Mouse (Mus musculus): ENCODE results near the gene Pex14. TPM values are rescaled to one million over a fixed set of nuclear protein-coding genes. Genes with fewer than 3 reads are reported as not detected.

Gene Pex14
- polyA plus RNA-seq, 1 experiment from 2014 or later: 64.3 TPM

- H3K9me3 ChIP-seq (ENCODE audit: control insufficient read depth, low read length): no peaks in the 10 kb centered on the region
- no peak overlapping the region for H3K4me2 ChIP-seq (ENCODE audit: low read depth, low read length)
- no peak overlapping the region for H3K4me3 ChIP-seq (ENCODE audit: low read length)
- H3K4me1 ChIP-seq (ENCODE audit: control insufficient read depth, insufficient read depth, low read length): peaks cover 26% of the 10 kb centered on the region
- WGBS: 71% methylated on average over 19 of the region's 19 CpGs
- no peak overlapping the region for H3K27ac ChIP-seq (ENCODE audit: low read length)
- H3K36me3 ChIP-seq (ENCODE audit: control insufficient read depth, insufficient read depth, low read length): 0 out of 2 replicates have a peak, but pooled peaks cover 4% of the 10 kb centered on the region
- ATAC-seq: no peak
- no peak overlapping the region for H3K9ac ChIP-seq (ENCODE audit: low read depth, low read length)
- no peaks in the 10 kb centered on the region for H3K27me3 ChIP-seq (replicated peaks; ENCODE audit: control insufficient read depth, insufficient read depth, low read length)
Observed at GRCm38 (mm10) chr4:148984701-148985540, 114.8 kb downstream of the Pex14 start.

GRCm38 (mm10) chr4:148982274-148982673 lies 117.4 kb downstream of the Pex14 start:
- no peak overlapping the region for H3K4me3 ChIP-seq (ENCODE audit: low read length)
- 0 out of 2 replicates have a peak, but pooled peaks cover 4% of the 10 kb centered on the region for H3K36me3 ChIP-seq (ENCODE audit: control insufficient read depth, insufficient read depth, low read length)
- H3K4me1 ChIP-seq (ENCODE audit: control insufficient read depth, insufficient read depth, low read length): peaks cover 26% of the 10 kb centered on the region
- no peak for ATAC-seq
- 74% methylated on average over 6 of the region's 6 CpGs for WGBS
- H3K27ac ChIP-seq (ENCODE audit: low read length): no peak overlapping the region
- no peaks in the 10 kb centered on the region for H3K9me3 ChIP-seq (ENCODE audit: control insufficient read depth, low read length)
- no peaks in the 10 kb centered on the region for H3K27me3 ChIP-seq (replicated peaks; ENCODE audit: control insufficient read depth, insufficient read depth, low read length)
- no peak overlapping the region for H3K4me2 ChIP-seq (ENCODE audit: low read depth, low read length)
- no peak overlapping the region for H3K9ac ChIP-seq (ENCODE audit: low read depth, low read length)

DNA sequence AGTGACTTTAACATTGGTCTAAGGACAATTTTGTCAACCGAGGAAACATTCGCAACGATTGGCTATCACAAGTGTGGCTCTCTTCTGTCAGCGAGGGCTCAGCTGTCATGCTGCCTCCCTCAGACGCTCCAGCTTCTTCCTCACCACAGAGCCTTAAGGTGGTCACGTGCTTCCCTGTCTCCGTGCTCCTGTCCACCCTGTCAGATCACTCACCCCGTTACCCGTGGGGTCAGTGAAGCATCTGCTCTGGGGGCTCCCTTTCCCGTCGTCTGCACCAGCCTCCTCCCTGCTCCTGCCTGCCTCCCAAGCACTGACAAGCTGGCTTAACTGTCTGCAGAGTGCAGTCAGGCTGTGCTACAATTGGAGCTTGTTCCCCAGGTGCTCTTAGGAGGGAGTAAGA lies 119.8 kb downstream of the Pex14 start:
- ATAC-seq: no peak
- WGBS: 75% methylated on average over 11 of the region's 11 CpGs

GRCm38 (mm10) chr4:148978926-148979325 lies 120.8 kb downstream of the Pex14 start:
- no peak overlapping the region for H3K4me3 ChIP-seq (ENCODE audit: low read length)
- H3K9me3 ChIP-seq (ENCODE audit: control insufficient read depth, low read length): no peaks in the 10 kb centered on the region
- 0 out of 2 replicates have a peak, but pooled peaks cover 4% of the 10 kb centered on the region for H3K4me1 ChIP-seq (ENCODE audit: control insufficient read depth, insufficient read depth, low read length)
- no peak overlapping the region for H3K9ac ChIP-seq (ENCODE audit: low read depth, low read length)
- no peak overlapping the region for H3K4me2 ChIP-seq (ENCODE audit: low read depth, low read length)
- H3K36me3 ChIP-seq (ENCODE audit: control insufficient read depth, insufficient read depth, low read length): 0 out of 2 replicates have a peak, but pooled peaks cover 4% of the 10 kb centered on the region
- 86% methylated on average over 11 of the region's 11 CpGs for WGBS
- ATAC-seq: no peak
- H3K27me3 ChIP-seq (replicated peaks; ENCODE audit: control insufficient read depth, insufficient read depth, low read length): no peaks in the 10 kb centered on the region
- H3K27ac ChIP-seq (ENCODE audit: low read length): no peak overlapping the region

More for the DNA sequence above, 119.8 kb downstream of the Pex14 start:
- H3K4me2 ChIP-seq (ENCODE audit: low read depth, low read length): no peak overlapping the region
- H3K36me3 ChIP-seq (ENCODE audit: control insufficient read depth, insufficient read depth, low read length): 0 out of 2 replicates have a peak, but pooled peaks cover 4% of the 10 kb centered on the region
- H3K9ac ChIP-seq (ENCODE audit: low read depth, low read length): no peak overlapping the region
- peaks cover 6% of the 10 kb centered on the region; the same call in 1 of the 2 replicates for H3K4me1 ChIP-seq (ENCODE audit: control insufficient read depth, insufficient read depth, low read length)
- H3K4me3 ChIP-seq (ENCODE audit: low read length): no peak overlapping the region
- H3K27me3 ChIP-seq (replicated peaks; ENCODE audit: control insufficient read depth, insufficient read depth, low read length): no peaks in the 10 kb centered on the region
- no peak overlapping the region for H3K27ac ChIP-seq (ENCODE audit: low read length)
- H3K9me3 ChIP-seq (ENCODE audit: control insufficient read depth, low read length): no peaks in the 10 kb centered on the region

GRCm38 (mm10) chr4:148978221-148978855 lies 121.3 kb downstream of the Pex14 start:
- ATAC-seq: no peak
- Histone ChIP-seq H3K4me3 (ENCODE audit: low read length) (no peak overlapping the region), H3K9me3 (ENCODE audit: control insufficient read depth, low read length) (no peaks in the 10 kb centered on the region), H3K36me3 (ENCODE audit: control insufficient read depth, insufficient read depth, low read length) (0 out of 2 replicates have a peak, but pooled peaks cover 1% of the 10 kb centered on the region), H3K4me1 (ENCODE audit: control insufficient read depth, insufficient read depth, low read length) (0 out of 2 replicates have a peak, but pooled peaks cover 4% of the 10 kb centered on the region), H3K27me3 (replicated peaks; ENCODE audit: control insufficient read depth, insufficient read depth, low read length) (no peaks in the 10 kb centered on the region), H3K27ac (ENCODE audit: low read length) (no peak overlapping the region), H3K4me2 (ENCODE audit: low read depth, low read length) (no peak overlapping the region), H3K9ac (ENCODE audit: low read depth, low read length) (no peak overlapping the region)
- 56% methylated on average over 9 of the region's 9 CpGs for WGBS

- Histone ChIP-seq H3K27me3 (replicated peaks; ENCODE audit: control insufficient read depth, insufficient read depth, low read length) (no peaks in the 10 kb centered on the region), H3K4me3 (ENCODE audit: low read length) (no peak overlapping the region), H3K9ac (ENCODE audit: low read depth, low read length) (no peak overlapping the region), H3K9me3 (ENCODE audit: control insufficient read depth, low read length) (no peaks in the 10 kb centered on the region), H3K27ac (ENCODE audit: low read length) (no peak overlapping the region), H3K36me3 (ENCODE audit: control insufficient read depth, insufficient read depth, low read length) (no peaks in the 10 kb centered on the region), H3K4me1 (ENCODE audit: control insufficient read depth, insufficient read depth, low read length) (peaks cover 22% of the 10 kb centered on the region), H3K4me2 (ENCODE audit: low read depth, low read length) (no peak overlapping the region)
- no peak for ATAC-seq
- 71% methylated on average over 7 of the region's 7 CpGs for WGBS
Observed at GRCm38 (mm10) chr4:148974833-148975232, 124.8 kb downstream of the Pex14 start.

GRCm38 (mm10) chr4:148973387-148973786 lies 126.3 kb downstream of the Pex14 start:
- Histone ChIP-seq H3K9ac (ENCODE audit: low read depth, low read length) (no peak overlapping the region), H3K4me1 (ENCODE audit: control insufficient read depth, insufficient read depth, low read length) (peaks cover 26% of the 10 kb centered on the region), H3K27ac (ENCODE audit: low read length) (no peak overlapping the region), H3K4me2 (ENCODE audit: low read depth, low read length) (no peak overlapping the region), H3K4me3 (ENCODE audit: low read length) (no peak overlapping the region), H3K9me3 (ENCODE audit: control insufficient read depth, low read length) (no peaks in the 10 kb centered on the region), H3K27me3 (replicated peaks; ENCODE audit: control insufficient read depth, insufficient read depth, low read length) (no peaks in the 10 kb centered on the region), H3K36me3 (ENCODE audit: control insufficient read depth, insufficient read depth, low read length) (no peaks in the 10 kb centered on the region)
- no peak for ATAC-seq
- 85% methylated on average over 14 of the region's 14 CpGs for WGBS

DNA sequence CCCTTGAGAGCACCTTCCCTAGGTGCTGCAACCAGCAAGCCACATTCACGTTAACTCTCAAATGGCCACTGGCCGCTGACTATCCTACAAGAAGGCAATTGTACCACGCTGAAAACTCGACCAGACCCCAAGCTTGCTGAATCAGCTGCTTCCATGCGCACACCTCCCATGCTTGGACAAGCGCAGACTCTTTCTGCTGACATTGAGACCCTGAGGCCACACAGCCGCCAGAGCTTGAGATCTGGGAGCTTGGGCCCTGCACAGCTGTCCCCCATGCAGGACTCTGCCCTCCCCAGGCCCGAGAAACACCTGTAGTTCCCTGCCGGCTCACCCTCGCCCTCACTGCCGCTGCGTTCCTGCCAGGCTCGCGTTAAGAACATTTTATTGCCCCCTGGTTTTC lies 127.0 kb downstream of the Pex14 start:
- H3K9ac ChIP-seq (ENCODE audit: low read depth, low read length): no peak overlapping the region
- 71% methylated on average over 14 of the region's 14 CpGs for WGBS
- no peaks in the 10 kb centered on the region for H3K27me3 ChIP-seq (replicated peaks; ENCODE audit: control insufficient read depth, insufficient read depth, low read length)
- no peaks in the 10 kb centered on the region for H3K36me3 ChIP-seq (ENCODE audit: control insufficient read depth, insufficient read depth, low read length)
- no peak for ATAC-seq
- no peak overlapping the region for H3K4me3 ChIP-seq (ENCODE audit: low read length)
- H3K9me3 ChIP-seq (ENCODE audit: control insufficient read depth, low read length): no peaks in the 10 kb centered on the region
- H3K27ac ChIP-seq (ENCODE audit: low read length): no peak overlapping the region
- peaks cover 24% of the 10 kb centered on the region for H3K4me1 ChIP-seq (ENCODE audit: control insufficient read depth, insufficient read depth, low read length)
- H3K4me2 ChIP-seq (ENCODE audit: low read depth, low read length): no peak overlapping the region

DNA sequence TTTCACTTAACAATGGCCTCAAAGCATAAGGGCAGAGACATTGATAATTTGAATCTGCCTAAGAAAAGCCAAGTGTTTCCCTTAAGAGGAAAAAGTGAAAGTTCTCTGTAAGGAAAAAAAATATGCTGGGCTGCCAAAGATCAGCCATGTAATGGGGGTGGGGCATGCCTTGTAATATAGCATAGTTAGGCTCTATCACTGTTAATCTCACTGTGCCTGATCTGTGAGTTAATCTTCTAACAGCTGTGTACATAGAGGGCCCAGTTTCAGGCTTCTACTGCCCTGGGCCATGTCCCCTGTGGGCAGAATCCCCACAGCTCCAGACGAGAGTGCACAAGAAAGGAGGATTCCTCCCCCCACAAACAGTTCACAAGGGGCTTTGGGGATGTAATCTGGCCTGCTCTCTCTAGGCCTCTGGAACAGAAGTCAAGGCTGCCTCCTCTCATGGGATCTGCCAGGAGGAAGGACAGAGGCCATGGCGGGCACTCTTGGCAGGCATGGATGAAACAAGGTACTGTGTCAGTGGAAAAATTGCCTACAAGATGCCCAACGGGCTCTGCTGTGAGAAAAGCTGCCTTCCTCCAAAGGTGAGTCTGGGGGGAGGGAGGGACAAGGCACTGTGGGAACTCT lies 127.9 kb downstream of the Pex14 start:
- Histone ChIP-seq H3K27ac (ENCODE audit: low read length) (no peak overlapping the region), H3K9me3 (ENCODE audit: control insufficient read depth, low read length) (no peaks in the 10 kb centered on the region), H3K4me1 (ENCODE audit: control insufficient read depth, insufficient read depth, low read length) (peaks cover 24% of the 10 kb centered on the region), H3K4me3 (ENCODE audit: low read length) (no peak overlapping the region), H3K27me3 (replicated peaks; ENCODE audit: control insufficient read depth, insufficient read depth, low read length) (no peaks in the 10 kb centered on the region), H3K9ac (ENCODE audit: low read depth, low read length) (no peak overlapping the region), H3K36me3 (ENCODE audit: control insufficient read depth, insufficient read depth, low read length) (no peaks in the 10 kb centered on the region), H3K4me2 (ENCODE audit: low read depth, low read length) (no peak overlapping the region)
- ATAC-seq: peak; percentile 83
- 56% methylated on average over 3 of the region's 3 CpGs for WGBS

Data from intestine, embryonic 16.5 days (tissue).